Mouse (Mus musculus) hematopoietic stem cell, adult 5-6 weeks (primary cell): Measurements from ENCODE around the gene Cnn2. TPM values are rescaled to one million over a fixed set of nuclear protein-coding genes. Genes with fewer than 3 reads are reported as not detected.

Experiments
- ATAC-seq, 2 experiments: fragments of 125-278 bp in 1 of 2; replicated peaks in 1 of 2; 2 replicates each; pipeline ENCODE4 v1.8.0; 2016 to 2017; ENCODE audit warnings: inconsistent platforms in 2 of 2, mild to moderate bottlenecking in 2 of 2, moderate number of reproducible peaks in 2 of 2, low read depth in 1 of 2, moderate TSS enrichment in 1 of 2; ENCODE audit not compliant: low FRiP score in 2 of 2, poor library complexity in 2 of 2, severe bottlenecking in 2 of 2, insufficient read depth in 1 of 2, low TSS enrichment in 1 of 2
- total RNA-seq: library from RNA; stranded (forward); fragments of 172-1452, 232-1000 nt; gene quantifications from 2 replicates; pipeline ENCODE4 v1.2.3, GENCODE M21; 2017

The Cnn2 gene
- total RNA-seq, 1 experiment from 2014 or later = 62.2 TPM

- ATAC-seq = no peak; a peak in 1 of 4 replicates
These were observed 15.2 kb downstream of the Cnn2 start for GRCm38 (mm10) chr10:80003374-80004232.

GRCm38 (mm10) chr10:80004233-80004705, 15.9 kb downstream of the Cnn2 start:
- ATAC-seq = no peak

GRCm38 (mm10) chr10:80011740-80012139, 23.4 kb downstream of the Cnn2 start:
- no peak for ATAC-seq

GRCm38 (mm10) chr10:80013609-80014008, 25.2 kb downstream of the Cnn2 start:
- no peak for ATAC-seq

GRCm38 (mm10) chr10:80014484-80015290, 26.3 kb downstream of the Cnn2 start:
- ATAC-seq = no peak

- no peak for ATAC-seq
These were observed 27.2 kb downstream of the Cnn2 start for GRCm38 (mm10) chr10:80015583-80015982.

- peak; percentile 83 to 85 for ATAC-seq
These were observed 28.1 kb downstream of the Cnn2 start, which contains the start of gene Arhgap45 for GRCm38 (mm10) chr10:80016511-80016910. TSS of gene Arhgap45 (plus strand) at chr10:80016653.

GRCm38 (mm10) chr10:80016931-80017330, 28.5 kb downstream of the Cnn2 start:
- ATAC-seq = peak in 1 of 2 experiments; percentile 14; a peak in 1 of 4 replicates

- peak; percentile 20 to 40; a peak in 2 of 4 replicates for ATAC-seq
These were observed 29.0 kb downstream of the Cnn2 start for GRCm38 (mm10) chr10:80017361-80017760.

GRCm38 (mm10) chr10:80017771-80018170, 29.4 kb downstream of the Cnn2 start:
- no peak for ATAC-seq

- no peak for ATAC-seq
These were observed 30.4 kb downstream of the Cnn2 start for GRCm38 (mm10) chr10:80018739-80019297.

- ATAC-seq = no peak
These were observed 31.2 kb downstream of the Cnn2 start for GRCm38 (mm10) chr10:80019471-80020131.

- no peak for ATAC-seq
These were observed 31.8 kb downstream of the Cnn2 start for GRCm38 (mm10) chr10:80020191-80020590.

- ATAC-seq = no peak
These were observed 32.4 kb downstream of the Cnn2 start for GRCm38 (mm10) chr10:80020603-80021319.

GRCm38 (mm10) chr10:80021320-80021641, 32.9 kb downstream of the Cnn2 start:
- ATAC-seq = no peak

- peak; percentile 33 to 55 for ATAC-seq
These were observed 33.8 kb downstream of the Cnn2 start for GRCm38 (mm10) chr10:80022164-80022563.

GRCm38 (mm10) chr10:80022806-80023205, 34.4 kb downstream of the Cnn2 start:
- no peak for ATAC-seq
